Mouse (Mus musculus): ENCODE results near the gene Nit1. TPM values are rescaled to one million over a fixed set of nuclear protein-coding genes. Genes with fewer than 3 reads are reported as not detected.

The Nit1 gene
- total and polyA plus RNA-seq, 3 experiments = 17.9 to 26.3 TPM; not detected in 1

- no peaks in the 10 kb centered on the region for H3K9me3 ChIP-seq (replicated peaks; ENCODE audit: insufficient read depth, low read length)
- DNase-seq (ENCODE audit: low read depth, low spot score) = no peak
- H3K27me3 ChIP-seq (ENCODE audit: control insufficient read depth in 1 of 2, insufficient read depth in 2 of 2, low read length in 2 of 2) = no peaks in the 10 kb centered on the region
Observed at GRCm38 (mm10) chr1:171348665-171349064, 3.2 kb upstream of the Nit1 start.

GRCm38 (mm10) chr1:171346095-171346450, 627 bp upstream of the Nit1 start:
- H3K36me3 ChIP-seq (ENCODE audit: control insufficient read depth in 1 of 2, insufficient read depth in 2 of 2, low read length in 2 of 2) = peaks cover 6 to 20% of the 10 kb centered on the region in 2 experiments
- TF ChIP-seq MAX (IDR thresholded peaks at IDR 0.05; ENCODE audit: low read length) (peak; percentile 91), MYC (IDR thresholded peaks at IDR 0.05; ENCODE audit: low read depth, low read length) (peak; percentile 73), MXI1 (IDR thresholded peaks at IDR 0.05; ENCODE audit: low read depth, low read length) (peak; percentile 80), SIN3A (IDR thresholded peaks at IDR 0.05; ENCODE audit: low read length) (no peak), USF2 (IDR thresholded peaks at IDR 0.05; ENCODE audit: borderline replicate concordance in 1 of 2, insufficient read depth in 1 of 2, low read depth in 1 of 2, low read length in 2 of 2) (peak in 1 of 2 experiments; percentile 57; a peak in 2 of 4 replicates), SMC3 (IDR thresholded peaks at IDR 0.05; ENCODE audit: low read depth, low read length) (no peak), ETS1 (IDR thresholded peaks at IDR 0.05; ENCODE audit: low read depth, low read length) (no peak), USF1 (IDR thresholded peaks at IDR 0.05; ENCODE audit: low read depth, low read length) (peak; percentile 89), POLR2AphosphoS5 (IDR thresholded peaks at IDR 0.05; ENCODE audit: borderline replicate concordance, low read depth, low read length) (no peak), MAFK (IDR thresholded peaks at IDR 0.05; ENCODE audit: borderline replicate concordance, low read depth, low read length) (no peak), E2F4 (IDR thresholded peaks at IDR 0.05; ENCODE audit: borderline replicate concordance, low read depth, low read length) (no peak), MAZ (IDR thresholded peaks at IDR 0.05; ENCODE audit: low read depth, low read length) (no peak)
- H3K27ac ChIP-seq (ENCODE audit: control insufficient read depth, low read depth, low read length) = peak overlapping the region; percentile 62
- peak; percentile 57 for DNase-seq (ENCODE audit: low read depth, low spot score)
- H3K9ac ChIP-seq (ENCODE audit: control insufficient read depth, low read depth, low read length, poor library complexity, severe bottlenecking) = peak overlapping the region; percentile 96
- H3K4me3 ChIP-seq (ENCODE audit: control insufficient read depth in 1 of 2, insufficient read depth in 1 of 2, low read depth in 2 of 2, low read length in 2 of 2) = peak overlapping the region; percentile 89 to 99
- no peaks in the 10 kb centered on the region for H3K27me3 ChIP-seq (ENCODE audit: control insufficient read depth in 1 of 2, insufficient read depth in 2 of 2, low read length in 2 of 2)
- H3K9me3 ChIP-seq (replicated peaks; ENCODE audit: insufficient read depth, low read length) = no peaks in the 10 kb centered on the region
- H3K4me1 ChIP-seq (ENCODE audit: control insufficient read depth in 1 of 2, insufficient read depth in 2 of 2, low read length in 2 of 2) = peaks cover 6 to 15% of the 10 kb centered on the region in 2 experiments; a peak in 3 of 4 replicates
- H3K79me2 ChIP-seq (ENCODE audit: control insufficient read depth, insufficient read depth, low read length, poor library complexity) = peaks cover 55% of the 10 kb centered on the region

More at GRCm38 (mm10) chr1:171348665-171349064, 3.2 kb upstream of the Nit1 start:
- H3K4me1 ChIP-seq (ENCODE audit: control insufficient read depth in 1 of 2, insufficient read depth in 2 of 2, low read length in 2 of 2) = peaks cover 6 to 13% of the 10 kb centered on the region in 2 experiments; a peak in 3 of 4 replicates
- H3K4me3 ChIP-seq (ENCODE audit: control insufficient read depth in 1 of 2, insufficient read depth in 1 of 2, low read depth in 2 of 2, low read length in 2 of 2) = no peak overlapping the region
- peaks cover 0 to 20% of the 10 kb centered on the region in 2 experiments; a peak in 2 of 4 replicates for H3K36me3 ChIP-seq (ENCODE audit: control insufficient read depth in 1 of 2, insufficient read depth in 2 of 2, low read length in 2 of 2)
- H3K79me2 ChIP-seq (ENCODE audit: control insufficient read depth, insufficient read depth, low read length, poor library complexity) = peaks cover 74% of the 10 kb centered on the region
- no peak for TF ChIP-seq MYC (IDR thresholded peaks at IDR 0.05; ENCODE audit: low read depth, low read length)
- no peak for TF ChIP-seq MYB (IDR thresholded peaks at IDR 0.05; ENCODE audit: low read depth, low read length)
- TF ChIP-seq E2F4 (IDR thresholded peaks at IDR 0.05; ENCODE audit: borderline replicate concordance, low read depth, low read length) = no peak
- TF ChIP-seq ETS1 (IDR thresholded peaks at IDR 0.05; ENCODE audit: low read depth, low read length) = no peak
- TF ChIP-seq USF1 (IDR thresholded peaks at IDR 0.05; ENCODE audit: low read depth, low read length) = no peak
- TF ChIP-seq TBP (IDR thresholded peaks at IDR 0.05; ENCODE audit: low read depth, low read length) = no peak
- TF ChIP-seq CHD2 (IDR thresholded peaks at IDR 0.05; ENCODE audit: low read length) = no peak
- no peak for TF ChIP-seq MAFK (IDR thresholded peaks at IDR 0.05; ENCODE audit: borderline replicate concordance, low read depth, low read length)
- H3K27ac ChIP-seq (ENCODE audit: control insufficient read depth, low read depth, low read length) = no peak overlapping the region
- H3K9ac ChIP-seq (ENCODE audit: control insufficient read depth, low read depth, low read length, poor library complexity, severe bottlenecking) = no peak overlapping the region
